Mouse (Mus musculus) testis, adult 2 months (tissue): ENCODE results near the gene Lrmda. TPM values are rescaled to one million over a fixed set of nuclear protein-coding genes. Genes with fewer than 3 reads are reported as not detected.

Experiments used
- H3K27ac ChIP-seq: fragments of 200-500 bp; 2 replicates; pipeline ENCODE4 v1.5.1; 2012; ENCODE audit warnings: low read depth, low read length; ENCODE audit not compliant: control insufficient read depth, insufficient read depth
- H3K27me3 ChIP-seq: fragments of 200-500 bp; 2 replicates; pipeline ENCODE4 v1.6.1; 2012; ENCODE audit warnings: mild to moderate bottlenecking, low read length, moderate library complexity; ENCODE audit not compliant: control insufficient read depth, insufficient read depth
- H3K36me3 ChIP-seq: fragments of 200-500 bp; 2 replicates; pipeline ENCODE4 v1.6.1; 2012; ENCODE audit warnings: mild to moderate bottlenecking, low read length; ENCODE audit not compliant: control insufficient read depth, insufficient read depth
- H3K4me1 ChIP-seq: fragments of 200-500 bp; 2 replicates; pipeline ENCODE4 v1.6.1; 2012; ENCODE audit warnings: low read length; ENCODE audit not compliant: control insufficient read depth, insufficient read depth
- H3K4me3 ChIP-seq: fragments of 200-500 bp; 2 replicates; pipeline ENCODE4 v1.5.1; 2012; ENCODE audit warnings: low read depth, mild to moderate bottlenecking, low read length, moderate library complexity, mixed read lengths; ENCODE audit not compliant: control insufficient read depth
- CTCF ChIP-seq: fragments of 200-500 bp; IDR thresholded peaks from 2 replicates; pipeline ENCODE4 v1.5.1; 2012; ENCODE audit warnings: low read depth, mild to moderate bottlenecking, inconsistent platforms, low read length, moderate library complexity; ENCODE audit not compliant: control insufficient read depth, insufficient read depth, insufficient replicate concordance
- POLR2A ChIP-seq: fragments of 200-500 bp; IDR thresholded peaks from 2 replicates; pipeline ENCODE4 v1.6.1; 2012; ENCODE audit warnings: low read depth, mild to moderate bottlenecking, inconsistent platforms, low read length, moderate library complexity; ENCODE audit not compliant: control insufficient read depth
- polyA plus RNA-seq: library from polyadenylated mRNA; depleted of rRNA; stranded (reverse); fragments of >200 nt; gene quantifications from 2 replicates; pipeline ENCODE4 v1.2.3, GENCODE M21; 2012

The Lrmda gene
- polyA plus RNA-seq, 1 experiment, result 2.1 TPM

- no peak overlapping the region for H3K27ac ChIP-seq
- no peak overlapping the region for H3K4me3 ChIP-seq
- TF ChIP-seq CTCF, result no peak
- TF ChIP-seq POLR2A, result no peak
- no peaks in the 10 kb centered on the region for H3K27me3 ChIP-seq
- H3K4me1 ChIP-seq, result no peaks in the 10 kb centered on the region
- no peaks in the 10 kb centered on the region for H3K36me3 ChIP-seq
Measured at GRCm38 (mm10) chr14:22210601-22211000, 191.1 kb downstream of the Lrmda start.

- no peak for TF ChIP-seq CTCF
- no peak for TF ChIP-seq POLR2A
Measured at GRCm38 (mm10) chr14:22218183-22218582, 198.7 kb downstream of the Lrmda start.

GRCm38 (mm10) chr14:22222038-22222437 lies 202.5 kb downstream of the Lrmda start:
- Histone ChIP-seq H3K4me1 (no peaks in the 10 kb centered on the region), H3K27me3 (no peaks in the 10 kb centered on the region), H3K4me3 (no peak overlapping the region), H3K27ac (no peak overlapping the region), H3K36me3 (no peaks in the 10 kb centered on the region)
- TF ChIP-seq POLR2A (no peak), CTCF (no peak)

More at GRCm38 (mm10) chr14:22218183-22218582, 198.7 kb downstream of the Lrmda start:
- Histone ChIP-seq H3K27ac (no peak overlapping the region), H3K27me3 (no peaks in the 10 kb centered on the region), H3K36me3 (no peaks in the 10 kb centered on the region), H3K4me3 (no peak overlapping the region), H3K4me1 (no peaks in the 10 kb centered on the region)

- Histone ChIP-seq H3K27ac (no peak overlapping the region), H3K4me1 (no peaks in the 10 kb centered on the region), H3K4me3 (no peak overlapping the region), H3K27me3 (no peaks in the 10 kb centered on the region), H3K36me3 (no peaks in the 10 kb centered on the region)
- TF ChIP-seq POLR2A (no peak), CTCF (no peak)
Measured at GRCm38 (mm10) chr14:22222574-22222973, 203.1 kb downstream of the Lrmda start.

GRCm38 (mm10) chr14:22226205-22226604 lies 206.7 kb downstream of the Lrmda start:
- Histone ChIP-seq H3K4me3 (no peak overlapping the region), H3K27me3 (no peaks in the 10 kb centered on the region), H3K4me1 (no peaks in the 10 kb centered on the region), H3K36me3 (no peaks in the 10 kb centered on the region), H3K27ac (no peak overlapping the region)
- TF ChIP-seq CTCF (no peak), POLR2A (no peak)

GRCm38 (mm10) chr14:22228253-22228968 lies 208.9 kb downstream of the Lrmda start:
- Histone ChIP-seq H3K4me3 (no peak overlapping the region), H3K27me3 (no peaks in the 10 kb centered on the region), H3K36me3 (no peaks in the 10 kb centered on the region), H3K27ac (no peak overlapping the region), H3K4me1 (no peaks in the 10 kb centered on the region)
- TF ChIP-seq CTCF (no peak), POLR2A (no peak)

- no peaks in the 10 kb centered on the region for H3K4me1 ChIP-seq
- no peaks in the 10 kb centered on the region for H3K36me3 ChIP-seq
- TF ChIP-seq CTCF (no peak), POLR2A (no peak)
- H3K27me3 ChIP-seq, result no peaks in the 10 kb centered on the region
- H3K4me3 ChIP-seq, result no peak overlapping the region
- H3K27ac ChIP-seq, result no peak overlapping the region
Measured at GRCm38 (mm10) chr14:22240315-22240714, 220.8 kb downstream of the Lrmda start.
